Mouse (Mus musculus) liver, embryonic 14.5 days (tissue): ENCODE data around the gene Cep95. TPM values are rescaled to one million over a fixed set of nuclear protein-coding genes. Genes with fewer than 3 reads are reported as not detected.

Experiments
- ATAC-seq: fragments of 200-750 bp; cut with Nextera tagmentation; 2 replicates; pipeline ENCODE4 v1.8.0; 2017; ENCODE audit warnings: moderate number of reproducible peaks, mild to moderate bottlenecking, moderate library complexity; ENCODE audit not compliant: insufficient read depth
- DNase-seq, 3 experiments: peaks; one replicate each; pipeline ENCODE4 v3.0.0-alpha.2; 2012 to 2013; ENCODE audit warnings: low read depth in 3 of 3, low spot score in 3 of 3
- H3K27ac ChIP-seq: fragments of 300-500 bp; sonication (generic); 2 replicates; pipeline ENCODE4 v1.5.1; 2014; ENCODE audit warnings: moderate library complexity, mild to moderate bottlenecking, control low read depth, inconsistent platforms
- H3K27me3 ChIP-seq: fragments of 300-500 bp; sonication (generic); 2 replicates; pipeline ENCODE4 v1.6.1; 2014; ENCODE audit warnings: mild to moderate bottlenecking, low read length, moderate library complexity; ENCODE audit not compliant: control insufficient read depth, insufficient read depth
- H3K36me3 ChIP-seq: fragments of 300-500 bp; sonication (generic); replicated peaks from 2 replicates; pipeline ENCODE4 v1.6.1; 2014; ENCODE audit warnings: low read depth; ENCODE audit not compliant: control insufficient read depth, insufficient read depth
- H3K4me1 ChIP-seq, 2 experiments: fragments of 200-500 bp in 1 of 2; fragments of 300-500 bp in 1 of 2; sonication (generic) in 1 of 2; replicated peaks; 2 replicates each; pipeline ENCODE4 v1.6.1; 2012 to 2014; ENCODE audit warnings: antibody characterized with exemption in 1 of 2, inconsistent platforms in 1 of 2, low read length in 1 of 2; ENCODE audit not compliant: control insufficient read depth in 2 of 2, insufficient read depth in 2 of 2
- H3K4me2 ChIP-seq: fragments of 300-500 bp; sonication (generic); 2 replicates; pipeline ENCODE4 v1.6.1; 2014; ENCODE audit warnings: low read depth, mild to moderate bottlenecking, control low read depth, moderate library complexity
- H3K4me3 ChIP-seq, 2 experiments: fragments of 200-500 bp in 1 of 2; fragments of 300-500 bp in 1 of 2; sonication (generic) in 1 of 2; 2 replicates each; pipeline ENCODE4 v1.5.1; 2012 to 2014; ENCODE audit warnings: low read depth in 2 of 2, low read length in 2 of 2, mild to moderate bottlenecking in 2 of 2, control low read depth in 1 of 2, inconsistent platforms in 1 of 2, moderate library complexity in 1 of 2; ENCODE audit not compliant: insufficient read depth in 1 of 2
- H3K9ac ChIP-seq: fragments of 300-500 bp; sonication (generic); replicated peaks from 2 replicates; pipeline ENCODE4 v1.6.1; 2014; ENCODE audit warnings: mild to moderate bottlenecking, control low read depth, moderate library complexity
- H3K9me3 ChIP-seq: fragments of 300-500 bp; sonication (generic); 2 replicates; pipeline ENCODE4 v1.6.1; 2016; ENCODE audit warnings: low read length, mixed read lengths; ENCODE audit not compliant: control insufficient read depth
- CTCF ChIP-seq: IDR thresholded peaks from 2 replicates; pipeline ENCODE4 v1.5.1; 2016; ENCODE audit warnings: antibody characterized with exemption, low read depth, control low read depth
- EP300 ChIP-seq: IDR thresholded peaks from 2 replicates; pipeline ENCODE4 v1.6.1; 2016; ENCODE audit warnings: antibody characterized with exemption, low read depth
- WGBS: fragments of 180-500 bp; shearing (Covaris S2); extraction: QIAGEN DNeasy Blood & Tissue Kit; methylation state at CpG from one replicate; pipeline ENCODE4 v1.1.7; 2014; ENCODE audit not compliant: insufficient replicate concordance; 5-methylcytosine and 5-hydroxymethylcytosine counted together
- microRNA-seq: library from miRNA; unstranded; fragments of <30 nt; microRNA quantifications from one replicate; pipeline ENCODE4, GENCODE M21; 2016
- polyA plus RNA-seq, 2 experiments: library from polyadenylated mRNA; depleted of rRNA in 1 of 2; stranded (reverse) in 1 of 2; unstranded in 1 of 2; fragments of >200 nt; fragmentation: Nextera tagmentation in 1 of 2; extraction: Ambion mirVana in 1 of 2; gene quantifications; 2 replicates each; pipeline versions ENCODE4 v1.2.1 to v1.2.3; 2012 to 2014

Cep95 gene
- polyA plus RNA-seq, 2 experiments, result 6.1 to 9.9 TPM

GRCm38 (mm10) chr11:106828079-106828478 is 39.0 kb downstream of the Cep95 start:
- H3K36me3 ChIP-seq, result peaks cover 3% of the 10 kb centered on the region
- TF ChIP-seq CTCF (no peak), EP300 (no peak)
- H3K9me3 ChIP-seq, result no peaks in the 10 kb centered on the region
- H3K27me3 ChIP-seq, result no peaks in the 10 kb centered on the region
- no peak for ATAC-seq
- H3K9ac ChIP-seq, result no peak overlapping the region
- no peak for DNase-seq
- 80% methylated on average over 7 of the region's 7 CpGs for WGBS
- no peak overlapping the region for H3K4me3 ChIP-seq
- H3K27ac ChIP-seq, result no peak overlapping the region
- no peaks in the 10 kb centered on the region for H3K4me1 ChIP-seq
- no peak overlapping the region for H3K4me2 ChIP-seq

GRCm38 (mm10) chr11:106842002-106842401 is 53.0 kb downstream of the Cep95 start:
- no peak overlapping the region for H3K4me2 ChIP-seq
- no peaks in the 10 kb centered on the region for H3K27me3 ChIP-seq
- DNase-seq (no peak), ATAC-seq (no peak)
- no peak overlapping the region for H3K4me3 ChIP-seq
- H3K9ac ChIP-seq, result no peak overlapping the region
- H3K4me1 ChIP-seq, result no peaks in the 10 kb centered on the region
- TF ChIP-seq EP300 (no peak), CTCF (no peak)
- H3K9me3 ChIP-seq, result no peaks in the 10 kb centered on the region
- no peaks in the 10 kb centered on the region; the same call in 1 of the 2 replicates for H3K36me3 ChIP-seq
- no peak overlapping the region for H3K27ac ChIP-seq
- WGBS, result 69% methylated on average over 3 of the region's 3 CpGs

- TF ChIP-seq EP300 (no peak), CTCF (peak; percentile 28; the same call in 1 of the 2 replicates)
- peak in 2 of 3 experiments; percentile 7 to 17 for DNase-seq
- H3K36me3 ChIP-seq, result 0 out of 2 replicates have a peak, but pooled peaks cover 3% of the 10 kb centered on the region
- no peak for ATAC-seq
- no peaks in the 10 kb centered on the region for H3K9me3 ChIP-seq
- WGBS, result 49% methylated on average over 2 of the region's 2 CpGs
- no peak overlapping the region for H3K4me2 ChIP-seq
- H3K4me3 ChIP-seq, result no peak overlapping the region
- H3K4me1 ChIP-seq, result no peaks in the 10 kb centered on the region
- no peak overlapping the region for H3K9ac ChIP-seq
- H3K27me3 ChIP-seq, result no peaks in the 10 kb centered on the region
- no peak overlapping the region for H3K27ac ChIP-seq
Measured at GRCm38 (mm10) chr11:106851438-106851837, 62.4 kb downstream of the Cep95 start.

Small RNA genes lying within 50 kb of the gene (microRNA-seq; reads per million reads assigned to microRNA genes)
- gene Gm25994, result not detected
- 9.3 reads per million, percentile 18 among the genes with 10 or more reads in this experiment for gene Mir3064

Other genes with a start within 250 kb of the Cep95 start
- 5.2 and 5.9 TPM in 2 replicates for gene Tex2, start 175.8 kb upstream of the Cep95 start, polyA plus RNA-seq (2012; rRNA removed)
- gene Tex2, start 175.8 kb upstream of the Cep95 start, polyA plus RNA-seq (2014; fragmentation: Nextera tagmentation; extraction: Ambion mirVana), result 7.9 and 9.3 TPM in 2 replicates
- 4.6 and 6.3 TPM in 2 replicates for gene Pecam1, start 38.6 kb upstream of the Cep95 start, polyA plus RNA-seq (2012; rRNA removed)
- gene Pecam1, start 38.6 kb upstream of the Cep95 start, polyA plus RNA-seq (2014; fragmentation: Nextera tagmentation; extraction: Ambion mirVana), result 5.5 and 6.1 TPM in 2 replicates
- 1.00 and 2.2 TPM in 2 replicates for gene Milr1, start 38.0 kb upstream of the Cep95 start, polyA plus RNA-seq (2012; rRNA removed)
- 2.2 and 3.0 TPM in 2 replicates for gene Milr1, start 38.0 kb upstream of the Cep95 start, polyA plus RNA-seq (2014; fragmentation: Nextera tagmentation; extraction: Ambion mirVana)
- 2.7 and 3.8 TPM in 2 replicates for gene Polg2, start 9.7 kb upstream of the Cep95 start, polyA plus RNA-seq (2012; rRNA removed)
- 4.4 and 5.0 TPM in 2 replicates for gene Polg2, start 9.7 kb upstream of the Cep95 start, polyA plus RNA-seq (2014; fragmentation: Nextera tagmentation; extraction: Ambion mirVana)
- 87.2 and 138 TPM in 2 replicates for gene Ddx5, start 67 bp upstream of the Cep95 start, polyA plus RNA-seq (2012; rRNA removed)
- 122 and 130 TPM in 2 replicates for gene Ddx5, start 67 bp upstream of the Cep95 start, polyA plus RNA-seq (2014; fragmentation: Nextera tagmentation; extraction: Ambion mirVana)
- 2.6 and 3.2 TPM in 2 replicates for gene Smurf2, start 131.5 kb downstream of the Cep95 start, polyA plus RNA-seq (2012; rRNA removed)
- 3.8 and 4.0 TPM in 2 replicates for gene Smurf2, start 131.5 kb downstream of the Cep95 start, polyA plus RNA-seq (2014; fragmentation: Nextera tagmentation; extraction: Ambion mirVana)
- gene Kpna2, start 210.3 kb downstream of the Cep95 start, polyA plus RNA-seq (2012; rRNA removed), result 133 and 158 TPM in 2 replicates
- 277 and 283 TPM in 2 replicates for gene Kpna2, start 210.3 kb downstream of the Cep95 start, polyA plus RNA-seq (2014; fragmentation: Nextera tagmentation; extraction: Ambion mirVana)
- 1.8 and 1.9 TPM in 2 replicates for gene 1810010H24Rik, start 236.4 kb downstream of the Cep95 start, polyA plus RNA-seq (2012; rRNA removed)
- 2.6 and 3.9 TPM in 2 replicates for gene 1810010H24Rik, start 236.4 kb downstream of the Cep95 start, polyA plus RNA-seq (2014; fragmentation: Nextera tagmentation; extraction: Ambion mirVana)